Mouse (Mus musculus) bone marrow macrophage, adult 2 months (primary cell): ENCODE measurements around the gene Gsc. TPM values are rescaled to one million over a fixed set of nuclear protein-coding genes. Genes with fewer than 3 reads are reported as not detected.
A peak's percentile ranks its signal among the peaks of the same experiment; 100 is the strongest.

Experiments used
- H3K27ac ChIP-seq: 2 replicates; pipeline ENCODE4 v1.5.1; 2012; ENCODE audit warnings: low read depth, low read length; ENCODE audit not compliant: insufficient read depth
- H3K4me1 ChIP-seq: 2 replicates; pipeline ENCODE4 v1.6.1; 2012; ENCODE audit warnings: low read length; ENCODE audit not compliant: control insufficient read depth, insufficient read depth
- H3K4me3 ChIP-seq: 2 replicates; pipeline ENCODE4 v1.5.1; 2012; ENCODE audit warnings: mild to moderate bottlenecking, low read length, moderate library complexity; ENCODE audit not compliant: insufficient read depth
- CTCF ChIP-seq: IDR thresholded peaks from 2 replicates; pipeline ENCODE4 v1.5.1; 2012; ENCODE audit warnings: low read depth, mild to moderate bottlenecking, low read length, moderate library complexity
- POLR2A ChIP-seq: IDR thresholded peaks from 2 replicates; pipeline ENCODE4 v1.6.1; 2012; ENCODE audit warnings: mild to moderate bottlenecking, low read depth, low read length, borderline replicate concordance
- polyA plus RNA-seq: library from polyadenylated mRNA; stranded (reverse); fragments of >200 nt; gene quantifications from 2 replicates; pipeline ENCODE4 v1.2.4, GENCODE M21; 2012; ENCODE audit not compliant: missing spikeins, insufficient read depth, insufficient read length

The Gsc gene
- polyA plus RNA-seq, 1 experiment: not detected

GRCm38 (mm10) chr12:104433214-104433613, 39.9 kb downstream of the Gsc start:
- TF ChIP-seq POLR2A (no peak), CTCF (no peak)
- Histone ChIP-seq H3K4me3 (no peak overlapping the region), H3K4me1 (no peaks in the 10 kb centered on the region), H3K27ac (no peak overlapping the region)

GRCm38 (mm10) chr12:104431359-104431758, 41.8 kb downstream of the Gsc start:
- no peak overlapping the region for H3K27ac ChIP-seq
- no peaks in the 10 kb centered on the region for H3K4me1 ChIP-seq
- no peak overlapping the region for H3K4me3 ChIP-seq
- TF ChIP-seq CTCF (no peak), POLR2A (no peak)

DNA sequence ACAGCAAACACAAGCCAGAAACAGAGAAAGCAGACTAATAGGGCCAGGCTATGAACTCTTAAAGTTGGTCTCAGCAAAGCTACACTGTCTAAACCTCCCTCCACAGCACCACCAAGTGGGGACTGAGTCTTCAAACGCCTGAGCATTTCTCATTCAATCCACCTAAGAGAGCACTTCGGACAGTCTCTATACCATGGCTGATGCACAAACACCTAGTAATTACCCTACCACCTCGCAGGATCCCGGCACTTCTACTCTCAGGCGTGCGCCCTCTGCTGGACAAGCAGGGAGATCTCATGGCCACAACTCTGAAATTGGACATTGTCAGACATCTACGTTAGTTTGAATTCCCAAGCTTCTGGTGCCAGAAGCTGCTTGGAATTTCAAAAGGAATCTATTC, 46.2 kb downstream of the Gsc start:
- TF ChIP-seq POLR2A: no peak
- peak; percentile 90 for TF ChIP-seq CTCF
- Histone ChIP-seq H3K27ac (no peak overlapping the region), H3K4me3 (no peak overlapping the region), H3K4me1 (no peaks in the 10 kb centered on the region)

DNA sequence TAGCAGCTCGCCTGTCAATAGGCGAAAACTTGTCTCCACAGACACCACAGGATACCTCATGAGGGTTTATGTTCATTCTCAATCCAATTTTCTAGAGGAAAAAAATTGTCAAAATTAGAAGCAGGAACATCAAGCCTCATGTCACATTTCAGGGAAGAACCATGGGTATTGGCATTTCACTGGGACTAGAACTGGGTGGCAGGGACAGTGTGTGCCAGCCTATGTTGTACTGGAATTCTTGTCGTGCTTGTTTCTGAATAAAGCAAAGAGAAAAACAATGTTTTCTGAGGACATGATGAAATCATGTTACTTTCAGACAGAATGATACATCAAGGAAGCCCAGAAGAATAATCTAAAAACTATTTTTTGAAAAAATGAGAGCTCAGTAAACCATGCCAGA, 47.5 kb downstream of the Gsc start:
- no peaks in the 10 kb centered on the region for H3K4me1 ChIP-seq

DNA sequence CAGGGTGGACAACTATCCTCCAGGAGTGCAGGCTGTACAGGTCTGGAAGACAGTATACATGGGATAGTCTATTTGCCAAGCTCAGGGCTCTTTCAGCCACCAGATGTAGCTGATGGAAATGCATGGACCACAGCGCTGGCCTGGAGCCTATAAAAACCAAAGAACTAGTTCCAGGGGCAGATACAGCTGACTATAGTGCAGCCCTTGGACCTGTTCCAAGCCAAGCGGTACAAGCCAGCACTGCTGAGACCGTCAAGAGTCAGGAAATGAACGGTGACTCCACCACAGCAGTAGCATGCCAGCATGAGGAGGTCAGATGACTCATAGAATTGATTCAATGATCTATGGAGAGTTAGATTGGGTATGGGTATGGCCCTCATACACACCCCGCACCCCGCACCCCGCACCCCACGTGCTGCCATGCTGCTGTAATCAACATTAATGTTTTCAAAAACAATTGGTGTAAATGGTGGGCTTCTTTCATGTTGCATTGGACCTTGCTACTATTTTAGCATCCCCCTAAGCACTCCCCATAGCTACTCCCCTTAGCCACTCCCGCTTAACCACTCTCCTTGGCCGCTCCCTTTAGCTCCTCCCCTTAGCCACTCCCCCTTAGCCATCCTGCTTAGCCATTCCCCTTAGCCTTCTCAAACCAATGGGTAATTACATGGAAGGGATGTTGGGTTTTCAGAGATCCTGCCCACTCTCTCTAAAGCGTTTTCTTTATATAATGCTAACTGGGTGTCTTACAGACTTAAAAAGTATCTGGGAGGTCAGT, 50.3 kb downstream of the Gsc start:
- Histone ChIP-seq H3K4me3 (no peak overlapping the region), H3K27ac (no peak overlapping the region), H3K4me1 (no peaks in the 10 kb centered on the region)
- TF ChIP-seq POLR2A (no peak), CTCF (no peak)

More for the DNA sequence above, 47.5 kb downstream of the Gsc start:
- no peak overlapping the region for H3K27ac ChIP-seq
- H3K4me3 ChIP-seq: no peak overlapping the region
- no peak for TF ChIP-seq CTCF

Other genes with a start within 250 kb of the Gsc start
- gene Serpina3g, start 237.1 kb downstream of the Gsc start, polyA plus RNA-seq: 0.66 and 0.75 TPM in 2 replicates
- not detected in 2 replicates for gene Serpina3i, start 210.2 kb downstream of the Gsc start, polyA plus RNA-seq
- gene Serpina3j, start 158.8 kb downstream of the Gsc start, polyA plus RNA-seq: not detected in 2 replicates
- not detected in 2 replicates for gene Serpina3k, start 134.8 kb downstream of the Gsc start, polyA plus RNA-seq
- not detected in 2 replicates for gene Serpina3m, start 134.8 kb downstream of the Gsc start, polyA plus RNA-seq
- gene Serpina3n, start 66.6 kb downstream of the Gsc start, polyA plus RNA-seq: not detected in 2 replicates